Mouse (Mus musculus) CD4-positive, CD25-positive, alpha-beta regulatory T cell, adult 4 months (primary cell): Measurements from ENCODE around the gene Wnt5a. TPM values are rescaled to one million over a fixed set of nuclear protein-coding genes. Genes with fewer than 3 reads are reported as not detected.

Experiments used
- ATAC-seq: one replicate; pipeline ENCODE4 v1.8.0; 2017
- polyA plus RNA-seq, 2 experiments: library from polyadenylated mRNA; unstranded; fragments of 100-300 nt; shearing (Covaris generic); gene quantifications; one replicate each; pipeline ENCODE4 v1.2.1; 2017

Wnt5a gene
- polyA plus RNA-seq, 2 experiments from 2014 or later: not detected

DNA sequence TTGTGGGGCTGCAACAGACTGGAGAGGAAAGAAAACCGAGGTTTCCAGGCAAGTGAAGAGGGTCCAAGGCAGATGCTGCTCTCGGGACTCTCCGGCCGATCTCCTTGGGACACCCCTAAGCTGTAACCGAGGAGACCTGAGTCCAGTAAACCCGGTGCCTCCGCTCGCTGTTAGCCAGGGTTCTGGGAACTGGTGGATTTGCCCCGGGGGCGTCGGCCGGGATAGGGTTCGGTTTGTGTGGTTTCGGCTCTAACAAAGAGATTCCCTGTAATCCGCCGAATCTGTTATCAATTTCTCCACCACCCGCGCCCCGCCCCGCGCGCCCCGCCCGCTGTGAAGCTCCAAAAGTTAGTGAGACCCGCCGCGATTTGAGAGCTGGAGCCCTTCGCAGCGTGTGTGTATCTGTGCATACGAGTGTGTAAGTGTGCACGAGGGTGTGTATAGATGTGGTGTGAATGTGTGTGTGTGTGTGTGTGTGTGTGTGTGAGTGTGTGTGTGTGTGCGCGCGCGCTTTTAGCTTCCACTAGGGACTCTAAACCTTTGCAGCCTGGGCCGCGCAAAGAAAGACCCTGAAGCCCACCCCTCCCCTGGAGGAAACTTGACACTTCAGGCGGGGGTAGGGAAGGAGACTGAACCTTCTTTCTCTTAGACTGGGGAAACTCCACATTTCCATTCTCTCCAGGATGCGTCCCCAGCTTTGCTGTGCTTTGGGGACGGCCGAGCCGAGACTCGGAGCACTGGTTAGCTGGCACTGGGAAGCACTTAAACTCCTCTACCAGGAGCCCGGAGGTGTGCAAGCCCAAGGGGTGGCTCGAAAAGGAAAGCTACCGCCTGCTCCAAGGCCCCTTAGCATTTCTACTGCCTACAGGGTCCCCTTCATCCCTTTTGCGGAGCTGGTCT lies 5.1 kb downstream of the Wnt5a start:
- ATAC-seq: no peak

DNA sequence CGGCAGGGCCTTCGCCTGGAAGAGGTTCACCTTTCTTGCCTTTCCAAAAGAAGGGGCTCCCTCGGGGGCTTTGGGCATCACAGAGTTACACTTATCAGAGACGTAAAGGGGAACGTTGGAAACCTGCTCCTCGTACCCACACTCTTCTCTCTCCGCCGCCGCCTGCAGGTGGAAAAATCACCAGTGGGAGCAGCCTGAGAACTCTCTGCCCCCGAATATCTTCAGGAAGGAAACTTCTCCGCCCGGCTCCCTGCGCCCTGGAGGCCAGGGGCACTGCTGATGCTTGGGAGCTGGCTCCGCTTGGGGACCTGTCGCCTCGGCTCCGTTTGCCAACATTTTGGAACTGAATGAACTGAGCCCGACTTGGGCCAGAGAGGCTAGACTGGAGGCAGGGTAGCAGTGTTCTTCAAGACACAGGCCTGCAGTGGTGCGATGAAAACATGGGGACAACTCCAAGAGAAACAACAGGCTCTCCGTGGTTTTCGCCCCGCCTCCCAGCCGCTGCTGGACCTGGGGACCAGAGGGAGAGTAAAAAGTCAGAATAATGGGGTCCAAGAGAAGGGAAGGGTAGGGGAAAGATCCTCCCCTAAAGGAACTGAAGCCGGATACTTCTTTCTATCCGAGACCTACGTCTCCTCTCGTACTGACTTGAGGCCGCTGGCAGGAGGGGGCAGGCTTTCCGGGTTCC lies 5.9 kb downstream of the Wnt5a start:
- ATAC-seq: no peak

GRCm38 (mm10) chr14:28511029-28511651 lies 6.6 kb downstream of the Wnt5a start:
- ATAC-seq: no peak

- ATAC-seq: no peak
These were observed 8.4 kb downstream of the Wnt5a start for GRCm38 (mm10) chr14:28512805-28513590.

DNA sequence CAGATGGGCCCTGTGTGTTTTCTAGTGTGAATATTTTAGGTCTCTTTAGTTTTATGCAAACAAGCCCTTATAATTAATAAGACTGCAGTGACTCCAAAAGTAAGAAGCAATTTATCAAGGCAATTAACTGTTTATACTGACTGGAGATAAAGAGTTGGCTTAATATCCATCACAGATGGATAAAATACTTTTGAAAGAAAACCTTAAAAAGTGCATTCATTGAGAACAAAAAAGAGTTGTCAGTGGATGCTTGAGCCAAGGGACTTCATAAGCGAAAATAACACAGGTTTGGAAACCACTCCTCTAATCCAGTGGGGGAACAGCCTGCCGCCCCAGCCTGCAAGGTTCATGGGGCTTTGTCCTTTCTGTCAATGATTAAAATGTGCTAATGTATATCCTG lies 9.6 kb downstream of the Wnt5a start:
- ATAC-seq: no peak

DNA sequence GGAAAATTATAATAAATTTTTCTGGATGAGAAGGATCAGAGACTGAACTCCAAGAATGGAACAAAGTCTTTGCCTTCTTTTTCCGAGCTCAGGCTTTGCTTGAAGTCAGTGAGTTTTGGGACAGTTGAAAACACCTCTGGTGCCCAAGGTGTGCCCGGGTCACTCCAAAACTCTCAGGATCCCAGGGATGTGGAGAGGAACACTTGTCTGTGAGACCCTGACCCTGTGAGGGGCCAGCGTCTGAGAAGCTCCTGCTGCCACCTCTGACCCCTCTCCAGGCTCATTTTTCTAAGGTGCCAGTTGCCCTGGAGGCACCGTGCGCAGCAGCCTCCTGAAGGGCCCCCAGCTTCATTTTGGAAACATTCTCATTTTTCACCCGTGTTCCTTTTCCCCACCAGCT lies 10.8 kb downstream of the Wnt5a start:
- no peak for ATAC-seq

- no peak for ATAC-seq
These were observed 13.3 kb downstream of the Wnt5a start for GRCm38 (mm10) chr14:28517631-28518560.

DNA sequence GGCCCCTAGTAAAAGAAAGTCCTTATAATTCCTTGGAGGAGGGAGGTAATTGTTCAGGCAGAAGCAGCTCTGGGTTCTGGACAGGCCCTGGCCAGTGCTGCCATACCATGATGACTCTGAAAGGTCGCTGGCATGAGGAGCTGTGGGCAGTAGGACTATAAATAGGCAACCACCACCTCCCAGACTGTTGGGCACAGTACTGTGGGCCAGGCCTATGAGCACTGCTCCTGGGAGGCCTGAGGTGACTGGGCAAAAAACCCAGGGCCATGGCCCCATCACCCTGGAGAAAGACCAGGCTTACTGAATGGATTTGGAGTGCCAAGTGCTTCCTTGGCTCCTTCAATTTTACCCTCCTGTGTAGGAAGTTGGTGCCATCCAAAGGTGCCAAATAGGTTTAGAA lies 16.6 kb downstream of the Wnt5a start:
- no peak for ATAC-seq

- ATAC-seq: no peak
These were observed 18.1 kb downstream of the Wnt5a start for GRCm38 (mm10) chr14:28522611-28523010.

DNA sequence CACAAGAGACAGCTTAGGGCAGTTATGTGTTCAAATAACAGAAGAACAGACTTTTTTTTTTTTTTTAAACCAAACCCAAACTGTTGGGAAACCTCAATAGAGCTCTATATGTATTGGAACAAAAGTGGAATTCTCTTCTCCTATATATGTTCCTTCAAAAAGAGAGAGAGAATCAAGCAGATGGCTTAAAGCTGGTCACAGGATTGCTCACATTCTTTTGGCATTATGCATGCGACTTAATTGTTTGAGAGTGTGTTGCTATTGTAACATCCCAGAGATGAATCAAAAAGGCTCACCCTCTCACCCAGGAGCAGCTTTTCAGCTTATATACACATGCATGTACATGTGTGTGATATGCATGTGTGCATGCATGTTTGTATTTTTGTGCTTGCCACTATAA lies 21.0 kb downstream of the Wnt5a start:
- ATAC-seq: no peak

- ATAC-seq: no peak
These were observed 23.7 kb downstream of the Wnt5a start for GRCm38 (mm10) chr14:28528151-28528685.

DNA sequence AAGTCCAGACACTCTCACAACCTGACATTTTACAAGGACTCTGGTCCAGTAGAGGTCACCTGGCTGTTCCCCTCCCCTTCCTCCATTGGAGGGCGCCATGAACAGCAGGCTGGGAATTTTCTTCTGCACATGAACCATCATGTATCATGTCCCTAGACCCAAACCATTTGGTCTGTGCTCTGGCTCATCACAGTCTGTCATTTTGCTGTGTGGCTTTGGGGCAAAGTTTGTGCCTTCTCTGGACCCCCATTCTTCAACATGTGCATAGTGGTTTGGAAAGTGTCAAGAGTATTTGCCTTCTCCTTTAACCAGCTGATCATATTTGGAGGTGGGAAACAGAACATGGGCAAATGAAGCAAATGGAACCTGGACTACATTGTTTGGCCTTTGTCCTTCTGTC lies 27.0 kb downstream of the Wnt5a start:
- no peak for ATAC-seq

DNA sequence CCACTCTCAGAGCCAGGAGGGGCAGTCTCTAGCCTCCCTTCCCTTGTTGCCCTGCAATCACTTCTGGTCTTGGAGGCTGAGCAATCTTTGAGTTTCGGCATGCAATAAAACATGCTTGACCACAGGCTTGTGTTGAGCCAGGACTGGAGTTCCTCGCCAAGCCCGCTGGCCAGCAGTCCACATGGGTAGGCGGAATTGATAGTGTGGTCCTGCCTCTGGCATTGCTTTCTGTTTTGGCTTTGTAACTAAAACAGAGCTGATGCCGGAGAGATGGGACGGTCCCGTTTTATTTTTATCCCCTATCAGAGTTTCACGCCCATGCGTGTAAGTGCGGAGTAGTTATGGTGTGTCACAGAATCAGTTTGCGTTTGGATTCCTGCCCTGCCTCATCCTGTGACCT lies 28.4 kb downstream of the Wnt5a start:
- ATAC-seq: no peak

GRCm38 (mm10) chr14:28533876-28534275 lies 29.3 kb downstream of the Wnt5a start:
- no peak for ATAC-seq

GRCm38 (mm10) chr14:28535814-28536213 lies 31.3 kb downstream of the Wnt5a start:
- ATAC-seq: no peak

DNA sequence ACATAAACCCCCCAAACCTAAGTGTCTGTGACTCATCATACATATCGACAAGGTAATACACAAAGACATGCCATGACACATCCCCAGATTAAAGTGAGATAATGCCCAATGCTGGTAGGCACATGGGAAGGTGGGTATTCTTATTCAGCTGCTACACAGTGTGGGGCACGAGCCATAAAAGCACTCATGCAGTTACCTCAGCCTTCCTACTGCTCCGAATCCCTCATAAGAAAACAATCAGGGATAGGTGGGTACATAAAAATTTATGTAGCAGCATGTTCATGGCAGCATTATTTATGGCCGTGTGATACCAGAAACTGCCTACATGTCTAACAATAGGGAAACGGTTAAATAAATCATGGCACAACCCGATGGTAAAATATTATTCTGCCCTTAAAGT lies 35.0 kb downstream of the Wnt5a start:
- ATAC-seq: no peak

- no peak for ATAC-seq
These were observed 37.7 kb downstream of the Wnt5a start for GRCm38 (mm10) chr14:28542117-28542741.

DNA sequence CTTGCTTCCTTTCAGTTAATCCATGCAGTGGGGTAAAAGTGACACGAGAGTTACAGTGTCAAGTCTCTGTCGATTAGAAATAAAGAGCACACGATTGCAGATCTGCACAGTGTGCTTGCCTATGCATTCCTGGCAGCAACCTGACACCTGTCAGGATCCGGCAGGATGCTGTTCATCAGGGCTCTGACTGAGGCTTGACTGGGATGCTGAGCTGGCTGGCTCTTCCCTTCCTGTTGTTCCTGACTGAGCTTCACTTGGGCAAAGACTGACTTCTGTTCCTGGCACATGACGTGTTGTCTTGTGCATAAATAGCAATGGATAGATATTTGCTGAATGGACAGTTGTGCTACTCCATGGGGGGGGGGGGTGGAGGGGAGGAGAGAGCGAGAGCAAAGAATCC lies 57.3 kb downstream of the Wnt5a start:
- ATAC-seq: no peak
